ENCODE assay signal across 9 mouse cellular contexts in genomic region chr3:88603714-88604161, GRCm38 (mm10). TPM values are rescaled to one million over a fixed set of nuclear protein-coding genes. Genes with fewer than 3 reads are reported as not detected.
A peak's percentile ranks its signal among the peaks of the same experiment; 100 is the strongest.
DNase-seq lines count a peak whose midpoint lies in the region; ATAC-seq lines count a peak whose summit lies in the region.
"Had no signal": no experiment of that assay in that cellular context is flagged by ENCODE, and none has a peak within 500 bp of the region (broad histone marks: within the 10 kb centered on the region; RNA-seq: fewer than 3 reads in every experiment).

No protein-coding gene starts in this region.

- no peaks in the 10 kb centered on the region for H3K27me3 ChIP-seq in embryonic facial prominence, embryonic 14.5 days (replicated peaks; ENCODE audit: control insufficient read depth, insufficient read depth, low read length)
- no peaks in the 10 kb centered on the region for H3K27me3 ChIP-seq in liver, embryonic 12.5 days (replicated peaks)

- peak; percentile 62 for DNase-seq in right cerebral cortex, postnatal 4 days
- DNase-seq in right cerebral cortex, adult 18-20 months = no peak
- peak; percentile 87 for DNase-seq in adrenal gland, adult 2 months
- peak; percentile 53 for DNase-seq in embryonic facial prominence, embryonic 14.5 days (ENCODE audit: low spot score)
- peak; percentile 81 for DNase-seq in retina, postnatal 1 day
- DNase-seq in layer of hippocampus, adult 9-10 months (ENCODE audit: low spot score) = no peak

- H3K27ac ChIP-seq in embryonic facial prominence, embryonic 14.5 days (replicated peaks; ENCODE audit: low read depth, low read length) = no peak overlapping the region
- H3K27ac ChIP-seq in liver, embryonic 12.5 days = peak overlapping the region; percentile 59

- H3K36me3 ChIP-seq in embryonic facial prominence, embryonic 14.5 days (ENCODE audit: control insufficient read depth, insufficient read depth, low read length) = no peaks in the 10 kb centered on the region
- no peaks in the 10 kb centered on the region for H3K36me3 ChIP-seq in liver, embryonic 12.5 days

- H3K4me1 ChIP-seq in embryonic facial prominence, embryonic 14.5 days (ENCODE audit: control insufficient read depth, insufficient read depth, low read length) = 0 out of 2 replicates have a peak, but pooled peaks cover 5% of the 10 kb centered on the region
- H3K4me1 ChIP-seq in liver, embryonic 12.5 days = peaks cover 40% of the 10 kb centered on the region

- no peak overlapping the region for H3K4me2 ChIP-seq in embryonic facial prominence, embryonic 14.5 days (ENCODE audit: low read depth, low read length)
- no peak overlapping the region for H3K4me2 ChIP-seq in liver, embryonic 12.5 days

- H3K9me3 ChIP-seq in embryonic facial prominence, embryonic 14.5 days (ENCODE audit: control insufficient read depth, low read length) = no peaks in the 10 kb centered on the region
- H3K9me3 ChIP-seq in liver, embryonic 12.5 days (replicated peaks) = no peaks in the 10 kb centered on the region

- H3K9ac ChIP-seq in embryonic facial prominence, embryonic 14.5 days (ENCODE audit: low read depth, low read length) = no peak overlapping the region
- H3K9ac ChIP-seq in liver, embryonic 12.5 days = no peak overlapping the region

- WGBS in embryonic facial prominence, embryonic 14.5 days = 25% methylated on average over 6 of the region's 6 CpGs
- 16% methylated on average over 6 of the region's 6 CpGs for WGBS in liver, embryonic 12.5 days (ENCODE audit: insufficient replicate concordance)

- no peak for ATAC-seq in embryonic facial prominence, embryonic 14.5 days (ENCODE audit: low read depth)
- ATAC-seq in hematopoietic stem cell, adult 5-6 weeks (replicated peaks in 1 of 2; ENCODE audit: insufficient read depth in 1 of 2, low FRiP score in 2 of 2, low TSS enrichment in 1 of 2, low read depth in 1 of 2, poor library complexity in 2 of 2, severe bottlenecking in 2 of 2) = peak; percentile 52
- ATAC-seq in liver, embryonic 12.5 days = peak; percentile 33

- no peak overlapping the region for H3K4me3 ChIP-seq in embryonic facial prominence, embryonic 14.5 days (ENCODE audit: low read depth, low read length)
- no peak overlapping the region for H3K4me3 ChIP-seq in liver, embryonic 12.5 days

RNA-seq across cellular contexts. Expression of gene Arhgef2, which starts 2.0 kb away (rescaled TPM):
- 10 to 100 TPM; 26.3 to 33.3 TPM for total RNA-seq in adrenal gland, adult 2 months (2021)
- 35.9 and 37.5 TPM in 2 replicates for polyA plus RNA-seq in adrenal gland, adult 2 months (2012; rRNA removed)
- 88.0 and 88.7 TPM in 2 replicates for polyA plus RNA-seq in embryonic facial prominence, embryonic 14.5 days (2014; fragmentation: Nextera tagmentation; extraction: Ambion mirVana)
- 118 and 149 TPM in 2 replicates for total RNA-seq in hematopoietic stem cell, adult 5-6 weeks (2017)
- polyA plus RNA-seq in liver, embryonic 12.5 days (2016; fragmentation: Nextera tagmentation; extraction: Ambion mirVana) = 30.5 and 33.0 TPM in 2 replicates

RNA-seq across cellular contexts. Expression of gene Ssr2, which starts 28.1 kb away (rescaled TPM):
- total RNA-seq in adrenal gland, adult 2 months (2021) = 100 to 1,000 TPM; 178 to 218 TPM
- polyA plus RNA-seq in adrenal gland, adult 2 months (2012; rRNA removed) = 110 and 151 TPM in 2 replicates
- polyA plus RNA-seq in embryonic facial prominence, embryonic 14.5 days (2014; fragmentation: Nextera tagmentation; extraction: Ambion mirVana) = 289 and 337 TPM in 2 replicates
- total RNA-seq in hematopoietic stem cell, adult 5-6 weeks (2017) = 106 and 110 TPM in 2 replicates
- polyA plus RNA-seq in liver, embryonic 12.5 days (2016; fragmentation: Nextera tagmentation; extraction: Ambion mirVana) = 172 and 177 TPM in 2 replicates

RNA-seq across cellular contexts. Expression of gene Rxfp4, which starts 49.2 kb away (rescaled TPM):
- total RNA-seq in adrenal gland, adult 2 months (2021) = not detected
- not detected in 2 replicates for polyA plus RNA-seq in adrenal gland, adult 2 months (2012; rRNA removed)
- 0.18 TPM in 1 of 2 replicates, not detected in the other for polyA plus RNA-seq in embryonic facial prominence, embryonic 14.5 days (2014; fragmentation: Nextera tagmentation; extraction: Ambion mirVana)
- total RNA-seq in hematopoietic stem cell, adult 5-6 weeks (2017) = not detected in 2 replicates
- polyA plus RNA-seq in liver, embryonic 12.5 days (2016; fragmentation: Nextera tagmentation; extraction: Ambion mirVana) = not detected in 2 replicates
- total RNA-seq: gastrocnemius, postnatal 4 days had no signal

RNA-seq across cellular contexts. Expression of gene Ubqln4, which starts 50.2 kb away (rescaled TPM):
- total RNA-seq in adrenal gland, adult 2 months (2021) = 100 to 1,000 TPM in 1 of 2 experiments, 10 to 100 TPM in 1; 61.1 to 100 TPM
- polyA plus RNA-seq in adrenal gland, adult 2 months (2012; rRNA removed) = 77.9 and 96.2 TPM in 2 replicates
- polyA plus RNA-seq in embryonic facial prominence, embryonic 14.5 days (2014; fragmentation: Nextera tagmentation; extraction: Ambion mirVana) = 46.3 and 50.0 TPM in 2 replicates
- 30.4 and 49.8 TPM in 2 replicates for total RNA-seq in hematopoietic stem cell, adult 5-6 weeks (2017)
- 37.9 and 39.5 TPM in 2 replicates for polyA plus RNA-seq in liver, embryonic 12.5 days (2016; fragmentation: Nextera tagmentation; extraction: Ambion mirVana)

RNA-seq across cellular contexts. Expression of gene Lamtor2, which starts 50.9 kb away (rescaled TPM):
- total RNA-seq in adrenal gland, adult 2 months (2021) = 100 to 1,000 TPM; 153 to 154 TPM
- 107 and 117 TPM in 2 replicates for polyA plus RNA-seq in adrenal gland, adult 2 months (2012; rRNA removed)
- polyA plus RNA-seq in embryonic facial prominence, embryonic 14.5 days (2014; fragmentation: Nextera tagmentation; extraction: Ambion mirVana) = 97.9 and 107 TPM in 2 replicates
- 51.2 and 54.4 TPM in 2 replicates for total RNA-seq in hematopoietic stem cell, adult 5-6 weeks (2017)
- polyA plus RNA-seq in liver, embryonic 12.5 days (2016; fragmentation: Nextera tagmentation; extraction: Ambion mirVana) = 101 and 102 TPM in 2 replicates

Comparison
In these comparisons a context has a peak if more than half of its experiments do, and no peak if none do; other contexts are left out.
1. DNase-seq: peak in right cerebral cortex, postnatal 4 days (single experiment), adrenal gland, adult 2 months (single experiment), embryonic facial prominence, embryonic 14.5 days (single experiment) and retina, postnatal 1 day (single experiment); none in right cerebral cortex, adult 18-20 months (single experiment) and layer of hippocampus, adult 9-10 months (single experiment).